Mouse (Mus musculus) neural tube, embryonic 12.5 days (tissue): ENCODE data around the gene Specc1. TPM values are rescaled to one million over a fixed set of nuclear protein-coding genes. Genes with fewer than 3 reads are reported as not detected.

Experiments used
- ATAC-seq: fragments of 200-750 bp; cut with Nextera tagmentation; 2 replicates; pipeline ENCODE4 v1.8.0; 2017; ENCODE audit warnings: low read depth, mild to moderate bottlenecking, moderate TSS enrichment, moderate library complexity; ENCODE audit not compliant: low FRiP score
- H3K27ac ChIP-seq: fragments of 300-500 bp; sonication (generic); 2 replicates; pipeline ENCODE4 v1.5.1; 2016
- H3K27me3 ChIP-seq: fragments of 300-500 bp; sonication (generic); replicated peaks from 2 replicates; pipeline ENCODE4 v1.6.1; 2016; ENCODE audit warnings: mild to moderate bottlenecking
- H3K36me3 ChIP-seq: fragments of 300-500 bp; sonication (generic); 2 replicates; pipeline ENCODE4 v1.6.1; 2016; ENCODE audit warnings: mild to moderate bottlenecking
- H3K4me1 ChIP-seq: fragments of 300-500 bp; sonication (generic); 2 replicates; pipeline ENCODE4 v1.6.1; 2016
- H3K4me2 ChIP-seq: fragments of 300-500 bp; sonication (generic); replicated peaks from 2 replicates; pipeline ENCODE4 v1.6.1; 2016; ENCODE audit warnings: mild to moderate bottlenecking
- H3K4me3 ChIP-seq: fragments of 300-500 bp; sonication (generic); 2 replicates; pipeline ENCODE4 v1.5.1; 2016
- H3K9ac ChIP-seq: fragments of 300-500 bp; sonication (generic); 2 replicates; pipeline ENCODE4 v1.6.1; 2016; ENCODE audit warnings: mild to moderate bottlenecking
- H3K9me3 ChIP-seq: fragments of 300-500 bp; sonication (generic); 2 replicates; pipeline ENCODE4 v1.6.1; 2016; ENCODE audit warnings: mild to moderate bottlenecking
- WGBS: fragments of 180-500 bp; shearing (Covaris S2); methylation state at CpG from one replicate; pipeline ENCODE4 v1.1.7; 2016; 5-methylcytosine and 5-hydroxymethylcytosine counted together
- polyA plus RNA-seq: library from polyadenylated mRNA; unstranded; fragments of >200 nt; fragmentation: Nextera tagmentation; extraction: Ambion mirVana; gene quantifications from 2 replicates; pipeline ENCODE4 v1.2.1, GENCODE M21; 2016

Specc1 gene
- polyA plus RNA-seq, 1 experiment from 2014 or later, result 14.1 TPM

DNA sequence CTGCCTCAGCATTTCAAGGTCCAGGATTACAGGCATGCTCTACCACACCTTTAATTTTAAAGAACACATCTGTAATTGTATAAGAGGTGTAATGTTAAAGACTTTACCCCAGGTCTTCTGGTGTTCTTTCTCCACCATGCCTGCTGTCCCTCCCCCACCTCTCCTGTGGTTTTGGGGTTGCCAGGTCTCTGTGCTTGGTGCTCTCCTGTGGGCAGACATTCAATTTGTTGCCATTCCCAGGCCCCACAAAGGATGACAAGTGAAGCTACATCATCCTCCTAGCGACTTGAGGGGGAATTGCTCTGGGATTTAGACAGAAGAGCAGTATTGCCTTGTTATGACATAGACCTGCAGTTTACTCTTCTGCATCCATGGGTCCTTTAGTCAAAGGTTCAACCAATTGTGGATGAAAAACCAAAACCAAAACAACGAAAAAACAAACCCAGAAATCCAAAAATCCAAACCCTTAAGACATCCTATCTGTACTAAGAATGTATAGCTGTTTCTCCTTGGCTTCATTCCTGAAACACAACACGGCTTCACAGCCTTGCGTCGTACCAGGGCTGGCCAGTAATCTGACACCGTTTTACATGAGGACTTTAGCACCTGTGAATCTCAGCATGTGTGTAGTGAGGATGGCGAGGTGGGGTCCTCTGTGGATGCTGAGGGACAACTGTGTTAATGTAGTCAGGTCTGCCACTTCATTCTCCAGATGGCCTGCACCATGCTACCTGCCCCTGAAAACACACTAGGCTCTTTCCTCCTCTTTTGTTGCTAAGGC lies 15.1 kb downstream of the Specc1 start:
- no peak overlapping the region for H3K27ac ChIP-seq
- no peaks in the 10 kb centered on the region for H3K9me3 ChIP-seq
- H3K4me3 ChIP-seq, result no peak overlapping the region
- no peak overlapping the region for H3K9ac ChIP-seq
- 0 out of 2 replicates have a peak, but pooled peaks cover 4% of the 10 kb centered on the region for H3K4me1 ChIP-seq
- no peak for ATAC-seq
- 61% methylated on average over 7 of the region's 7 CpGs for WGBS
- no peaks in the 10 kb centered on the region for H3K27me3 ChIP-seq
- H3K4me2 ChIP-seq, result no peak overlapping the region
- no peaks in the 10 kb centered on the region for H3K36me3 ChIP-seq

DNA sequence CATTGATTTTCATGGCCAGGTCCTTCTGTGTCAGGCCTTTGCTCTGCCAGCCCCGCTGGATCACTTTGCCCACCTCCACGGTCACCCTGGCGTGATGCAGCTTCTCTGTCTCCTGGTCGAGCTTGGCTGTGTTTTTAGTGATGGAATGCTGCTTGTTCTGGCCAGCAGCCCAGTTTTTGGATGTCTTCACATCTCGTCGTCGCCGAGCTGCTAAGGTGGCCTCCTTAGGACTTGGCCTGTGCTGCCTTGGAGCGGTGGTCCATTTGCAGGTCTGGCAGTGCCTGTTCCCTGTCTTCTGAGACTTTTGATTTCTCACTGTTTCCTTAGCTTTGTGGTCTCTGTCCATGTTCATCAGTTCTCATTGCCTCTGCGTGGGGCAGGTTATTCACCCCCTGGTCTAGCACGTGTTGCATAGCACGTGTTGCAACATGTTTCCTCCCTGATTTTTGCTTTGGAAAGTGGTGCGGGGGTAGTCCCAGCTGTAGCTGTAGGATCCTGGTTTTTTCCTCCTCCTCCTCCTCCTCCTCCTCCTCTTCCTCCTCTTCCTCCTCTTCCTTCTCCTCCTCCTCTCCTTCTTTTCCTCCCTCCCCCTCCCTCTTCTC lies 17.6 kb downstream of the Specc1 start:
- Histone ChIP-seq H3K4me1 (0 out of 2 replicates have a peak, but pooled peaks cover 4% of the 10 kb centered on the region), H3K27me3 (no peaks in the 10 kb centered on the region), H3K4me2 (no peak overlapping the region), H3K4me3 (no peak overlapping the region), H3K36me3 (no peaks in the 10 kb centered on the region), H3K9ac (no peak overlapping the region), H3K9me3 (no peaks in the 10 kb centered on the region), H3K27ac (no peak overlapping the region)
- ATAC-seq, result no peak
- WGBS, result 72% methylated on average over 13 of the region's 13 CpGs

DNA sequence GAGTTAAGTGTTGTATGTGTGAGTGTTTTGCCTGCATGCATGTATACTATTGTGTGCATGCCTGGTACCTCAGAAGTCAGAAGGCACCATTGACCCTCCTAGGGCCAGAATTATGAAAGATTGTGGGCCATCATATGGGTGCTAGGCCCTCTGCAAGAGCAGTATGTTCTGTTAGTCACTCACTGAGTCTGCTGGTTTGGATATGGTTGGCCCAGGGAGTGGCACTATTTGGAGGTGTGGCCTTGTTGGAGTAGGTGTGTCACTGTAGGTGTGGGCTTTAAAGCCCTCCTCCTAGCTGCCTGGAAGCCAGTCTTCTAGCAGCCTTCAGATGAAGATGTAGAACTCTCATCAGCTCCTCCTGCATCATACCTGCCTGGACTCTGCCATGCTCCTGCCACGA lies 19.2 kb downstream of the Specc1 start:
- Histone ChIP-seq H3K36me3 (no peaks in the 10 kb centered on the region), H3K27me3 (no peaks in the 10 kb centered on the region), H3K9me3 (no peaks in the 10 kb centered on the region), H3K27ac (no peak overlapping the region), H3K4me2 (no peak overlapping the region), H3K4me3 (no peak overlapping the region), H3K9ac (no peak overlapping the region), H3K4me1 (0 out of 2 replicates have a peak, but pooled peaks cover 4% of the 10 kb centered on the region)
- 81% methylated on average over 1 of the region's 1 CpGs for WGBS
- no peak for ATAC-seq

DNA sequence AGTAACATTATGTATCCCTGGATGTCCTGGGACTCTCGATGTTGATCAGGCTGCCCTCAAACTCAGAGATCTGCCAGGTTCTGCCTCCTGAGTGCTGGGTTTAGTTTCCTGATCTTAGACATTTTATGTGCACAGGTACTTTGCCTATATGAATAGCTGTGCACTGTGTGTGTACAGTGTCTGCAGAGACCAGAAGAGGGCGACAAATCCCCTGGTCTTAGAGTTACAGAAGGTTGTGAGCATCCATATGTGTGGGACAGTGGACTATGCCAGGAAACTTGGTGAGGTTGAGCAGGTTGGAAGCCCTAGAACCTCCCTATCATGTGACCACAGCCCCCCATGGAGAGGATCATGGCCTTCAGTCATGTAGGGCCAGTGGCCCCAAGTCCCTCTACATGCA lies 24.7 kb downstream of the Specc1 start:
- Histone ChIP-seq H3K9me3 (no peaks in the 10 kb centered on the region), H3K9ac (no peak overlapping the region), H3K27me3 (no peaks in the 10 kb centered on the region), H3K4me3 (no peak overlapping the region), H3K4me2 (no peak overlapping the region), H3K4me1 (no peaks in the 10 kb centered on the region), H3K27ac (no peak overlapping the region), H3K36me3 (no peaks in the 10 kb centered on the region)
- 81% methylated on average over 2 of the region's 2 CpGs for WGBS
- no peak for ATAC-seq

DNA sequence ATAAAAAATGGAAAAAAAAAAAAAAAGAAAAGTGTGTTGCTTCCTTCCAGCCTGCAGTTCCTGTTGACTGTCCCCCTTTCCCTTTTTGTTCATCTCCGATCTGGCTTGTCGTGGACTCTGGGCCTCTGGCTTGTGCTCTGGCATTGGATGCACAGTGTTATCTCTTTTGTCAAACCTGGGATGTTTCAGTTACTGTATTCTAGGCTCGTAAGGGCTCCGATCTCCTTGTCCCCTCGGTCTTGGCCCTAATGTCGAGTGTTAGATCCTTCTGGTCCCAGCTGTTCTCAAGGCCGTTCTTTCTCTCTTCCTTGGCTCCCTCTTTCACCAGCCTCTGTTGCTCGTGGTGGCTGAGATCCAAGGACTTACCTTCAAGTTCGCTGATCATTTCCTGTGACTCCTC lies 26.3 kb downstream of the Specc1 start:
- no peak overlapping the region for H3K4me2 ChIP-seq
- H3K4me3 ChIP-seq, result no peak overlapping the region
- 88% methylated on average over 9 of the region's 9 CpGs for WGBS
- no peak overlapping the region for H3K9ac ChIP-seq
- no peaks in the 10 kb centered on the region for H3K4me1 ChIP-seq
- H3K36me3 ChIP-seq, result no peaks in the 10 kb centered on the region
- no peak for ATAC-seq
- H3K27ac ChIP-seq, result no peak overlapping the region
- no peaks in the 10 kb centered on the region for H3K9me3 ChIP-seq
- no peaks in the 10 kb centered on the region for H3K27me3 ChIP-seq

DNA sequence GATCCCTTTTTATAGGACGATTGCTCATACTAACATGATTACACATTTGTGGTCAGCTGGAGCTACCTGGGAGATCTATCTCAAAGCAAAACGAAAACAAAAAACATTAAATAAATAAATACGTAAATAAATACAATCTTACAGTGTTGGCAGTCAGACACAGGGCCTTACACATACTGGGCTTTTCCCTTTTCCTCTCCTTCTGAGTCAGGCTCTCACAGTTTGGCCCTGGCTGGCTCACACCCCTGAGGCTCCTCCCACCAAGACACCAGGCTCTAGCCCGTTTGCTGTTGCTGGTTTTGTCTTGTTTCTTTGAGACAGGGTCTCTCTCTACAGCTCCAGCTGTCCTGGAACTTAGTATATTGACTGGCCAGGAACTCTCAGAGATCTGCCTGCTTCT lies 30.4 kb downstream of the Specc1 start:
- Histone ChIP-seq H3K4me2 (no peak overlapping the region), H3K9ac (no peak overlapping the region), H3K9me3 (no peaks in the 10 kb centered on the region), H3K4me3 (no peak overlapping the region), H3K27me3 (no peaks in the 10 kb centered on the region), H3K36me3 (no peaks in the 10 kb centered on the region), H3K4me1 (no peaks in the 10 kb centered on the region), H3K27ac (no peak overlapping the region)
- 80% methylated on average over 4 of the region's 4 CpGs for WGBS
- no peak for ATAC-seq

DNA sequence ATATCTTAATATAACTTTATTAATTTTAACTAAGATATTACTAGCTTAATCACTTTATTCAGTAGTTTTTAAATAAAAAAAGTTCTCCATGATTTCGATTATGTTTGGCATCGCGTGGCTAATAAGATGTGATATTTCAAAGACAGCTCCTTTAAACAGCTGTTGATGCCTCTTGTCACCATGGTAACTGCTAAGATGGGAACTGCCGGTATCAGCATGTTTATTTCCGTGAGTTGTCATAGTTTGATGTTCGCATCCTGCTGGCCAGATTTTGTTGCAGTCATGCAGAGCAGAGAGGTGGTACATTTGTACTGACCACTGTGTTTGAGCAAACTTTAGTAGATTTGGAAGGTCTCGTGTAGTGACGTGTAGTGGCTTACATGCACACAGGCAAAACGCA lies 33.1 kb downstream of the Specc1 start:
- H3K4me3 ChIP-seq, result no peak overlapping the region
- no peak overlapping the region for H3K27ac ChIP-seq
- H3K9ac ChIP-seq, result no peak overlapping the region
- 82% methylated on average over 9 of the region's 9 CpGs for WGBS
- H3K9me3 ChIP-seq, result peaks cover 6% of the 10 kb centered on the region; the same call in 1 of the 2 replicates
- no peaks in the 10 kb centered on the region for H3K36me3 ChIP-seq
- no peaks in the 10 kb centered on the region for H3K27me3 ChIP-seq
- no peak overlapping the region for H3K4me2 ChIP-seq
- no peaks in the 10 kb centered on the region for H3K4me1 ChIP-seq
- no peak for ATAC-seq

DNA sequence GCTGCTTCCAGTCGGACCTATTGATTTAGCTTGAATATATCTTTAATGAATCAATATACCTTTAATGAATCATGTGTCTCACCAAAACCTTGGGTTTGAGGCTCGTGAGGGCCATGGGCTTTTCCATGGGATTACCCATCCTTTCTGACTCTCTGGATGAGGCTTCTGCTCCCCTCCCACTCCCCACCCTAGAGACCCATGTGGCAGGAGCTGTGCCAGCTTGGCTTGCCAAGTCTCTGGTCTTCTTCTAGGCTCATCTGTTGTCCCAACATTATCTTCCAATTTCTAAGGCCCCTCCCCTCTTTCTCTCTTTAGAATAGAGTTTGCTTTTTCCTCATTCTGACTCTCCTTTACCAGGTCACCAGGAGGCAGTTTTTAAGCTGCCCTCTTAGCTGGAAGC lies 35.0 kb downstream of the Specc1 start:
- Histone ChIP-seq H3K4me1 (no peaks in the 10 kb centered on the region), H3K4me3 (no peak overlapping the region), H3K9ac (no peak overlapping the region), H3K36me3 (no peaks in the 10 kb centered on the region), H3K27ac (no peak overlapping the region), H3K4me2 (no peak overlapping the region), H3K27me3 (no peaks in the 10 kb centered on the region), H3K9me3 (peaks cover 6% of the 10 kb centered on the region; the same call in 1 of the 2 replicates)
- WGBS, result 80% methylated on average over 2 of the region's 2 CpGs
- ATAC-seq, result no peak

DNA sequence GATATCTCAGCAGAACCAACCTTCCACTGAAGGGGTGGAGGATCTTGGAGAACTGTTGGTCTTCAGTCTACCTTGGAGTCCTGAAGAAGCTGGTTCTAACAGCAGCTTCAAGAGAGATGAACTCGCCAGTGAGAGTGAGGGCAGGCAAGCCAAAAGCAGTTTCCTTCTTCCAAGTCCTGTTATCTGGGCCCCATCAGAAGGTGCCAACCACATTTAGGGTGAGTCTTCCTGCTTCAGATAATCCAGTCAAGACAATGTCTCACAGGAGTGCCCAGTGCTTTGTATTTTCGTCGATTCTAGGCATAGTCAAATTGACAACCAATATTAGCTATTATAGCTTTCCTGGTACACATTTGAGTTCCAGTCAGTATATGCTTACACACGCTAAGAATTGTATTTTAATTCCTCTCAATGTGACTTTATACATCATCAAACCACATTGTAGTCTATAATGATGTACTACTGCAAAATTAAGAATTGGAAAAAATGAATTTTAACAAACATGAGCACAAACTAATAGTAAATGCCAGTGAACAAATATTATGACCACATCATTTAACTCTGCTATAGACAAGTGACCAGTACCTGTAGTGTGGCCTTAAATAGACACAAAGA lies 36.2 kb downstream of the Specc1 start:
- Histone ChIP-seq H3K9me3 (peaks cover 6% of the 10 kb centered on the region; the same call in 1 of the 2 replicates), H3K4me3 (no peak overlapping the region), H3K27ac (no peak overlapping the region), H3K36me3 (no peaks in the 10 kb centered on the region), H3K27me3 (no peaks in the 10 kb centered on the region), H3K4me2 (no peak overlapping the region), H3K9ac (no peak overlapping the region), H3K4me1 (no peaks in the 10 kb centered on the region)
- 92% methylated on average over 4 of the region's 4 CpGs for WGBS
- no peak for ATAC-seq

DNA sequence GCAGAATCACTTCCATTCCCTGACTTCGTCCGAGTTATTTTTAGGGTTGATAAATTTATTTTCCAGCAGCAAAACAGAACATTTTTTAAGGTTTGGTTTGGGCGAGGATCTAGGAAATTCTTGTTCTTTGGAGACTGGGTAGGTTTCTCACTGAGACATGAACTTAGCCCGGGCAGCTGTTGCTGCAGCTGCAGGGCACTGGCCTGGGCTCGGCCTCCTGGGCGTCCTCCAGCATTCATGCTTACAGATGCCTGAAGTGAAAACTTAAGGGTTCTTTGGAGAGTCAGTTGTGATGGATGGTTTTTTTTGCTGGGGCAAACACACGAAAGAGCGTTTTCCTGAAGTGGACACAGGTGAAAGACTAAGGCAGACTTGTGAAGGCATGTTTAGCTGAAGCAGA lies 42.9 kb downstream of the Specc1 start:
- Histone ChIP-seq H3K4me3 (no peak overlapping the region), H3K27ac (no peak overlapping the region), H3K36me3 (no peaks in the 10 kb centered on the region), H3K4me1 (no peaks in the 10 kb centered on the region), H3K4me2 (no peak overlapping the region), H3K9me3 (no peaks in the 10 kb centered on the region), H3K9ac (no peak overlapping the region), H3K27me3 (no peaks in the 10 kb centered on the region)
- ATAC-seq, result no peak
- 91% methylated on average over 8 of the region's 8 CpGs for WGBS

DNA sequence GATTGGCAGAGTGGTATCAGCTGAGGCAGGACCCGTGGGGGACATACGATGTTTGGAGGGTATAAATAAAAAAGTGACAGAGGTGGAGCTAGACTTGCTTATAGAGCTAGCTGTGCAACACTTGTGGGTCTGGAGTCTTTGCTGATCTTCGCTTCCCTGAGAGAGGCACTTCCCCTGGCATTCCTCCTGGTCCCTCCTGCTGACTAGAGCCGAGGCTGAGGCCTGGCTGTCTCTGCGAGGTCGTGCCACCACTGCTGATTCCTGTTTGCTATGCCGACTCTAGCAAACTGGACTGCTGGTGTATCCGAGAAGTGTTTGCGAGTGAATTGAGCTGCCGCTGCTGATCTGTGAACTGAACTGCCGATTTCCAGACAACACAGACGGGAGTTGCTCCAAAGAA lies 43.5 kb downstream of the Specc1 start:
- no peak for ATAC-seq
- no peaks in the 10 kb centered on the region for H3K4me1 ChIP-seq
- H3K4me3 ChIP-seq, result no peak overlapping the region
- H3K27ac ChIP-seq, result no peak overlapping the region
- H3K4me2 ChIP-seq, result no peak overlapping the region
- H3K27me3 ChIP-seq, result no peaks in the 10 kb centered on the region
- 86% methylated on average over 12 of the region's 12 CpGs for WGBS
- H3K9me3 ChIP-seq, result no peaks in the 10 kb centered on the region
- no peak overlapping the region for H3K9ac ChIP-seq
- no peaks in the 10 kb centered on the region for H3K36me3 ChIP-seq

DNA sequence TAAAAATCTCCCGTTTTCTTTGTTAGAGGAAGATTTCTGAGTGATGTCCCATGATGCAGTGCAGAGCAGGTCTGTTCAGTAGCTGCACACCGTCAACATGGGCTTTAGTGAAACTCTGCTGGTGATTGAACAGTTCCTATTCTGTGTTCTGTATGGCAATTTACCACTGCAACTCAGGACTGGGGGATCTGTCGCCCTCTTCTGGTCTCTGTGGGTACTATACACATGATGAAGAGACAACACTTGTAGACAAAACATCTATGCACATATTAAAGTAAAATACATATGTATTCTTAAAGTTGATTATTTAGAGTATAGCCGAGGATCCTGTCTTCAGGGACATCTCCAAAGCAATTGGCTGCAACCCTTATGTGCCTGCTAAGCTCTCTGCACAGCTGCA lies 45.4 kb downstream of the Specc1 start:
- Histone ChIP-seq H3K27ac (no peak overlapping the region), H3K36me3 (no peaks in the 10 kb centered on the region), H3K27me3 (no peaks in the 10 kb centered on the region), H3K9me3 (no peaks in the 10 kb centered on the region), H3K4me2 (no peak overlapping the region), H3K9ac (no peak overlapping the region), H3K4me1 (no peaks in the 10 kb centered on the region), H3K4me3 (no peak overlapping the region)
- 70% methylated on average over 4 of the region's 4 CpGs for WGBS
- ATAC-seq, result no peak
